ENCODE assay signal across 10 mouse cellular contexts in genomic region chr1:128372143-128372860, GRCm38 (mm10). TPM values are rescaled to one million over a fixed set of nuclear protein-coding genes. Genes with fewer than 3 reads are reported as not detected.
DNase-seq lines count a peak whose midpoint lies in the region; ATAC-seq lines count a peak whose summit lies in the region.
"Had no signal": no experiment of that assay in that cellular context is flagged by ENCODE, and none has a peak within 500 bp of the region (broad histone marks: within the 10 kb centered on the region; RNA-seq: fewer than 3 reads in every experiment).

No protein-coding gene starts in this region.

- H3K4me2 ChIP-seq in hindbrain, embryonic 14.5 days (replicated peaks), result no peak overlapping the region
- H3K4me2 ChIP-seq in hindbrain, embryonic 12.5 days (replicated peaks), result no peak overlapping the region
- H3K4me2 ChIP-seq in midbrain, embryonic 14.5 days (ENCODE audit: low read length), result no peak overlapping the region
- no peak overlapping the region for H3K4me2 ChIP-seq in midbrain, embryonic 16.5 days (ENCODE audit: low read length)
- H3K4me2 ChIP-seq: embryonic facial prominence, embryonic 15.5 days; intestine, embryonic 15.5 days had no signal

- 78% methylated on average over 7 of the region's 7 CpGs for WGBS in hindbrain, embryonic 14.5 days
- WGBS in hindbrain, embryonic 12.5 days, result 80% methylated on average over 7 of the region's 7 CpGs
- 78% methylated on average over 7 of the region's 7 CpGs for WGBS in midbrain, embryonic 14.5 days
- 73% methylated on average over 7 of the region's 7 CpGs for WGBS in midbrain, embryonic 16.5 days

- no peaks in the 10 kb centered on the region for H3K4me1 ChIP-seq in hindbrain, embryonic 14.5 days (replicated peaks; ENCODE audit: control insufficient read depth, insufficient read depth, low read length)
- no peaks in the 10 kb centered on the region for H3K4me1 ChIP-seq in hindbrain, embryonic 12.5 days
- no peaks in the 10 kb centered on the region for H3K4me1 ChIP-seq in midbrain, embryonic 14.5 days (ENCODE audit: control insufficient read depth, insufficient read depth, low read length)
- no peaks in the 10 kb centered on the region for H3K4me1 ChIP-seq in midbrain, embryonic 16.5 days (ENCODE audit: control insufficient read depth, insufficient read depth, low read length)
- H3K4me1 ChIP-seq: embryonic facial prominence, embryonic 15.5 days; intestine, embryonic 15.5 days had no signal

- no peaks in the 10 kb centered on the region for H3K9me3 ChIP-seq in hindbrain, embryonic 14.5 days (ENCODE audit: control insufficient read depth, low read length)
- no peaks in the 10 kb centered on the region for H3K9me3 ChIP-seq in hindbrain, embryonic 12.5 days (replicated peaks)
- no peaks in the 10 kb centered on the region for H3K9me3 ChIP-seq in midbrain, embryonic 14.5 days (ENCODE audit: control insufficient read depth, low read length)
- H3K9me3 ChIP-seq in midbrain, embryonic 16.5 days (replicated peaks; ENCODE audit: control insufficient read depth, low read length, poor library complexity, severe bottlenecking), result no peaks in the 10 kb centered on the region
- H3K9me3 ChIP-seq: embryonic facial prominence, embryonic 15.5 days; intestine, embryonic 15.5 days had no signal

- peaks cover 23% of the 10 kb centered on the region for H3K36me3 ChIP-seq in hindbrain, embryonic 14.5 days (replicated peaks; ENCODE audit: control insufficient read depth, insufficient read depth)
- H3K36me3 ChIP-seq in hindbrain, embryonic 12.5 days, result peaks cover 15% of the 10 kb centered on the region
- H3K36me3 ChIP-seq in midbrain, embryonic 14.5 days (ENCODE audit: control insufficient read depth, insufficient read depth, low read length), result peaks cover 19% of the 10 kb centered on the region
- H3K36me3 ChIP-seq in midbrain, embryonic 16.5 days (ENCODE audit: control insufficient read depth, insufficient read depth, low read length), result no peaks in the 10 kb centered on the region
- no peaks in the 10 kb centered on the region for H3K36me3 ChIP-seq in splenic B cell, adult 2 months (ENCODE audit: control insufficient read depth, insufficient read depth, low read length, poor library complexity, severe bottlenecking)

- no peak overlapping the region for H3K4me3 ChIP-seq in hindbrain, embryonic 14.5 days (replicated peaks; ENCODE audit: low read length)
- H3K4me3 ChIP-seq in hindbrain, embryonic 12.5 days, result no peak overlapping the region
- H3K4me3 ChIP-seq in midbrain, embryonic 14.5 days (replicated peaks; ENCODE audit: low read depth, low read length), result no peak overlapping the region
- H3K4me3 ChIP-seq in midbrain, embryonic 16.5 days (ENCODE audit: low read depth, low read length), result no peak overlapping the region
- H3K4me3 ChIP-seq: embryonic facial prominence, embryonic 15.5 days; intestine, embryonic 15.5 days had no signal

- ATAC-seq in hindbrain, embryonic 14.5 days (ENCODE audit: low FRiP score), result no peak
- no peak for ATAC-seq in hindbrain, embryonic 12.5 days (ENCODE audit: low FRiP score)
- ATAC-seq in midbrain, embryonic 14.5 days (ENCODE audit: low FRiP score, low TSS enrichment), result no peak
- no peak for ATAC-seq in midbrain, embryonic 16.5 days
- ATAC-seq: intestine, embryonic 15.5 days had no signal

- no peaks in the 10 kb centered on the region for H3K27me3 ChIP-seq in hindbrain, embryonic 14.5 days (ENCODE audit: control insufficient read depth, insufficient read depth, low read length)
- H3K27me3 ChIP-seq in hindbrain, embryonic 12.5 days, result no peaks in the 10 kb centered on the region
- no peaks in the 10 kb centered on the region for H3K27me3 ChIP-seq in midbrain, embryonic 14.5 days (ENCODE audit: control insufficient read depth, insufficient read depth, low read length)
- no peaks in the 10 kb centered on the region for H3K27me3 ChIP-seq in midbrain, embryonic 16.5 days (ENCODE audit: control insufficient read depth, insufficient read depth, low read depth, low read length)
- no peaks in the 10 kb centered on the region for H3K27me3 ChIP-seq in splenic B cell, adult 2 months (ENCODE audit: control insufficient read depth, insufficient read depth, low read length, poor library complexity, severe bottlenecking)
- H3K27me3 ChIP-seq: embryonic facial prominence, embryonic 15.5 days; intestine, embryonic 15.5 days had no signal

- peak; percentile 76 for DNase-seq in hindbrain, embryonic 14.5 days (ENCODE audit: low spot score)
- DNase-seq in midbrain, embryonic 14.5 days, result peak; percentile 79
- DNase-seq in brain, adult 2 months (ENCODE audit: low read depth, low spot score), result peak; percentile 21
- DNase-seq in splenic B cell, adult 2 months (ENCODE audit: low read depth, low spot score), result peak; percentile 55
- DNase-seq in left cerebral cortex, adult 8-10 months (ENCODE audit: low spot score in 2 of 2), result no peak
- no peak for DNase-seq in ovary, postnatal 36 days (ENCODE audit: low spot score)

- H3K27ac ChIP-seq in hindbrain, embryonic 14.5 days, result no peak overlapping the region
- H3K27ac ChIP-seq in hindbrain, embryonic 12.5 days, result no peak overlapping the region
- no peak overlapping the region for H3K27ac ChIP-seq in midbrain, embryonic 14.5 days (replicated peaks; ENCODE audit: low read depth, low read length)
- H3K27ac ChIP-seq in midbrain, embryonic 16.5 days (ENCODE audit: low read length), result no peak overlapping the region
- H3K27ac ChIP-seq: embryonic facial prominence, embryonic 15.5 days; intestine, embryonic 15.5 days had no signal

- no peak overlapping the region for H3K9ac ChIP-seq in hindbrain, embryonic 14.5 days
- H3K9ac ChIP-seq in hindbrain, embryonic 12.5 days, result no peak overlapping the region
- H3K9ac ChIP-seq in midbrain, embryonic 14.5 days (replicated peaks; ENCODE audit: low read length), result no peak overlapping the region
- no peak overlapping the region for H3K9ac ChIP-seq in midbrain, embryonic 16.5 days (ENCODE audit: low read depth, low read length)
- H3K9ac ChIP-seq: embryonic facial prominence, embryonic 15.5 days; intestine, embryonic 15.5 days had no signal

RNA-seq across cellular contexts. Expression of gene Mcm6, which starts 12.8 kb away (rescaled TPM):
- polyA plus RNA-seq in hindbrain, embryonic 14.5 days (2014; fragmentation: Nextera tagmentation; extraction: Ambion mirVana), result 64.6 and 82.8 TPM in 2 replicates
- polyA plus RNA-seq in hindbrain, embryonic 12.5 days (2016; fragmentation: Nextera tagmentation; extraction: Ambion mirVana), result 175 and 179 TPM in 2 replicates
- polyA plus RNA-seq in midbrain, embryonic 14.5 days (2014; fragmentation: Nextera tagmentation; extraction: Ambion mirVana), result 41.3 and 77.8 TPM in 2 replicates
- 44.9 and 50.4 TPM in 2 replicates for polyA plus RNA-seq in midbrain, embryonic 16.5 days (2015; fragmentation: Nextera tagmentation; extraction: Ambion mirVana)
- 1 to 10 TPM; 6.1 to 8.7 (median 7.3) TPM for total RNA-seq in left cerebral cortex, adult 8-10 months (2022)

RNA-seq across cellular contexts. Expression of gene Lct, which starts 44.2 kb away (rescaled TPM):
- polyA plus RNA-seq in hindbrain, embryonic 14.5 days (2014; fragmentation: Nextera tagmentation; extraction: Ambion mirVana), result 0.17 and 0.33 TPM in 2 replicates
- polyA plus RNA-seq in hindbrain, embryonic 12.5 days (2016; fragmentation: Nextera tagmentation; extraction: Ambion mirVana), result 0.27 and 0.37 TPM in 2 replicates
- polyA plus RNA-seq in midbrain, embryonic 14.5 days (2014; fragmentation: Nextera tagmentation; extraction: Ambion mirVana), result 0.12 TPM in 2 replicates
- polyA plus RNA-seq in midbrain, embryonic 16.5 days (2015; fragmentation: Nextera tagmentation; extraction: Ambion mirVana), result 0.05 and 0.50 TPM in 2 replicates
- 1 to 10 TPM; 1.0 to 1.2 (median 1.1) TPM for total RNA-seq in left cerebral cortex, adult 8-10 months (2022)

RNA-seq across cellular contexts. Expression of gene Dars, which starts 44.9 kb away (rescaled TPM):
- 97.3 and 98.7 TPM in 2 replicates for polyA plus RNA-seq in hindbrain, embryonic 14.5 days (2014; fragmentation: Nextera tagmentation; extraction: Ambion mirVana)
- polyA plus RNA-seq in hindbrain, embryonic 12.5 days (2016; fragmentation: Nextera tagmentation; extraction: Ambion mirVana), result 184 and 188 TPM in 2 replicates
- polyA plus RNA-seq in midbrain, embryonic 14.5 days (2014; fragmentation: Nextera tagmentation; extraction: Ambion mirVana), result 96.7 and 111 TPM in 2 replicates
- polyA plus RNA-seq in midbrain, embryonic 16.5 days (2015; fragmentation: Nextera tagmentation; extraction: Ambion mirVana), result 123 and 124 TPM in 2 replicates
- total RNA-seq in left cerebral cortex, adult 8-10 months (2022), result 10 to 100 TPM; 54.0 to 57.0 (median 55.8) TPM

Comparison
In these comparisons a context has a peak if more than half of its experiments do, and no peak if none do; other contexts are left out.
1. DNase-seq: peak in hindbrain, embryonic 14.5 days (single experiment), midbrain, embryonic 14.5 days (single experiment), brain, adult 2 months (single experiment) and splenic B cell, adult 2 months (single experiment); none in left cerebral cortex, adult 8-10 months (0 of 2) and ovary, postnatal 36 days (single experiment).